Mouse (Mus musculus) ES-E14 (cell line): ENCODE data around the gene Pifo. TPM values are rescaled to one million over a fixed set of nuclear protein-coding genes. Genes with fewer than 3 reads are reported as not detected.

Source experiments
- DNase-seq: peaks from one replicate; pipeline ENCODE4 v3.0.0-alpha.2; 2013; ENCODE audit warnings: low read depth, low spot score
- H3K27ac ChIP-seq: 2 replicates; pipeline ENCODE4 v1.5.1; 2012; ENCODE audit warnings: low read depth, mild to moderate bottlenecking, low read length, moderate library complexity, mixed read lengths; ENCODE audit not compliant: poor library complexity, insufficient read depth, severe bottlenecking
- H3K36me3 ChIP-seq: 2 replicates; pipeline ENCODE4 v1.6.1; 2012; ENCODE audit warnings: mild to moderate bottlenecking, low read length, moderate library complexity, mixed read lengths; ENCODE audit not compliant: control insufficient read depth, poor library complexity, insufficient read depth, severe bottlenecking
- H3K4me1 ChIP-seq, 2 experiments: fragments of 150-350 bp in 1 of 2; sonication (generic) in 1 of 2; 2 replicates each; pipeline ENCODE4 v1.6.1; 2012; ENCODE audit warnings: low read length in 2 of 2, mild to moderate bottlenecking in 1 of 2, mixed read lengths in 1 of 2; ENCODE audit not compliant: control insufficient read depth in 2 of 2, insufficient read depth in 2 of 2, poor library complexity in 1 of 2
- H3K4me3 ChIP-seq, 2 experiments: fragments of 150-350 bp in 1 of 2; sonication (generic) in 1 of 2; 2 replicates each; pipeline ENCODE4 v1.5.1; 2012; ENCODE audit warnings: low read length in 2 of 2, low read depth in 1 of 2, mild to moderate bottlenecking in 1 of 2, mixed read lengths in 1 of 2; ENCODE audit not compliant: insufficient read depth in 1 of 2, poor library complexity in 1 of 2, severe bottlenecking in 1 of 2
- H3K9ac ChIP-seq: 2 replicates; pipeline ENCODE4 v1.6.1; 2012; ENCODE audit warnings: low read depth, mild to moderate bottlenecking, low read length, mixed read lengths; ENCODE audit not compliant: poor library complexity, insufficient read depth, severe bottlenecking
- H3K9me3 ChIP-seq: fragments of 150-350 bp; sonication (generic); 2 replicates; pipeline ENCODE4 v1.6.1; 2012; ENCODE audit warnings: low read depth, mild to moderate bottlenecking, low read length; ENCODE audit not compliant: control insufficient read depth, insufficient read depth
- CHD2 ChIP-seq: IDR thresholded peaks from 2 replicates; pipeline ENCODE4 v1.6.1; 2014; ENCODE audit warnings: mild to moderate bottlenecking, low read depth, low read length, inconsistent platforms
- HCFC1 ChIP-seq: IDR thresholded peaks from 2 replicates; pipeline ENCODE4 v1.6.1; 2012; ENCODE audit warnings: low read length, inconsistent platforms, borderline replicate concordance; ENCODE audit not compliant: insufficient read depth
- MAFK ChIP-seq: IDR thresholded peaks from 2 replicates; pipeline ENCODE4 v1.6.1; 2014; ENCODE audit warnings: mild to moderate bottlenecking, low read depth, low read length, inconsistent platforms; ENCODE audit not compliant: insufficient read depth
- ZC3H11A ChIP-seq: IDR thresholded peaks from 2 replicates; pipeline ENCODE4 v1.6.1; 2012; ENCODE audit warnings: low read depth, mild to moderate bottlenecking, inconsistent platforms, low read length, borderline replicate concordance
- ZNF384 ChIP-seq: IDR thresholded peaks from 2 replicates; pipeline ENCODE4 v1.6.1; 2012; ENCODE audit warnings: low read depth, low read length, inconsistent platforms
- in situ Hi-C, 2 experiments: fragments of 600-800 bp; cut with MboI; formaldehyde crosslinking; loops; one replicate each; pipeline ENCODE4 v1.15.1; 2025; ENCODE audit warnings: low sequenced_read_pairs in 2 of 2, inconsistent platforms in 1 of 2; ENCODE audit not compliant: unreplicated experiment in 2 of 2
- total RNA-seq: library from RNA; depleted of rRNA; stranded (reverse); fragments of 300-350 nt; gene quantifications from 2 replicates; pipeline ENCODE4 v1.2.3, GENCODE M21; 2012; rRNA removed

The Pifo gene
- total RNA-seq, result 0.80 TPM in 1 of 2 replicates, not detected in the other

DNA sequence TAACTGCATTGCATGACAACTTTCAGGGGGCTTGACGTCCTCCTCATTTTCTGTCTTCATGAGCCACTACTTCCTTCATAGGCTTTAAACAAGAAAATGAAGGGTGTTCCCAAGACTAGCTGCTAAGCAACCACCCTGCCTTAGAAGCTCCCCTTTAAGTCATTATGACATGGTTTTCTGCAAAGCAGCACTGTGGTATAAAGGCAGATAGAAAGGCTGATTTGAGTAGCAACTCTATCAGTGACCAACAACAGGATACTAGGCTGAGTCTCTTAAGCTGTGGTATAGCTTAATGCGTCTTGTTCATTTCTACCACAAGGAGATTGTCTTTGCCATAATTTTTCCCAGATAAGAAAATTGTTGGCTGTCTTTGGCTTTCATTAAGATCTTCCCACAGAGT is at the start of gene Pifo:
Gene Pifo, minus strand, starts transcription at position 101 of the 400 bp plus-strand sequence.
- Histone ChIP-seq H3K4me1 (no peaks in the 10 kb centered on the region), H3K36me3 (no peaks in the 10 kb centered on the region), H3K27ac (no peak within 1 kb of the TSS), H3K4me3 (no peak within 1 kb of the TSS), H3K9me3 (no peaks in the 10 kb centered on the region), H3K9ac (no peak within 1 kb of the TSS)
- no peak for TF ChIP-seq HCFC1
- no peak for TF ChIP-seq ZNF384
- no peak for TF ChIP-seq ZC3H11A
- TF ChIP-seq CHD2, result no peak
- no peak for TF ChIP-seq MAFK
- DNase-seq, result no peak
- in situ Hi-C loops, result no loop called here

- no peak overlapping the region for H3K27ac ChIP-seq
- DNase-seq, result no peak
- H3K36me3 ChIP-seq, result no peaks in the 10 kb centered on the region
- H3K9ac ChIP-seq, result no peak overlapping the region
- in situ Hi-C loops, result no loop called here
- no peaks in the 10 kb centered on the region for H3K4me1 ChIP-seq
- H3K4me3 ChIP-seq, result no peak overlapping the region
- H3K9me3 ChIP-seq, result no peaks in the 10 kb centered on the region
- TF ChIP-seq MAFK (no peak), ZC3H11A (no peak), HCFC1 (no peak), ZNF384 (no peak), CHD2 (no peak)
Measured at GRCm38 (mm10) chr3:106057966-106058365, 43.5 kb upstream of the Pifo start.

DNA sequence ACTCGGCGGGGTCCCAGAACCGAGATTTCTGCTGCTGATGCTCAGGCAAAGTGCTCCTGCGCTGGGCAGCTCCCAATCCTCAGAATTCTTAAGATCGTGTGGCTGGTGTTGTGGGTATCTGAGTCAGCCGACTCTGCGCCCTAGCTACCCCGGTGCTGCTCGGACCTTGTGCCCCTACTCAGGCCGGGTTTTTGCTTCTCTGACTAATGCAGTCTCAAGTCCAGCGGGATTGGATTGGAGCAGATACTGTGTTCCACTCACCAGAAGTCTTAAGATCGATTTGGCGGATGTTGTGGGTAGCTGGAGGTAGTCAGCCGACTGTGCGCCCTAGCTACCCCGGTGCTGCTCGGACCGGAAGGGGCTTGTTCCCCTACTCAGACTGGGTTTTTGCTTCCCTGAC is 37.5 kb upstream of the Pifo start:
- H3K9ac ChIP-seq, result peak overlapping the region; percentile 55
- TF ChIP-seq ZNF384, result no peak
- TF ChIP-seq CHD2, result no peak
- TF ChIP-seq MAFK, result no peak
- TF ChIP-seq HCFC1, result no peak
- TF ChIP-seq ZC3H11A, result no peak
- in situ Hi-C loops, result no loop called here
- no peaks in the 10 kb centered on the region for H3K36me3 ChIP-seq
- H3K4me1 ChIP-seq, result no peaks in the 10 kb centered on the region
- H3K27ac ChIP-seq, result no peak overlapping the region
- peak; percentile 33 for DNase-seq
- no peaks in the 10 kb centered on the region for H3K9me3 ChIP-seq
- H3K4me3 ChIP-seq, result peak overlapping the region; percentile 66 to 68

DNA sequence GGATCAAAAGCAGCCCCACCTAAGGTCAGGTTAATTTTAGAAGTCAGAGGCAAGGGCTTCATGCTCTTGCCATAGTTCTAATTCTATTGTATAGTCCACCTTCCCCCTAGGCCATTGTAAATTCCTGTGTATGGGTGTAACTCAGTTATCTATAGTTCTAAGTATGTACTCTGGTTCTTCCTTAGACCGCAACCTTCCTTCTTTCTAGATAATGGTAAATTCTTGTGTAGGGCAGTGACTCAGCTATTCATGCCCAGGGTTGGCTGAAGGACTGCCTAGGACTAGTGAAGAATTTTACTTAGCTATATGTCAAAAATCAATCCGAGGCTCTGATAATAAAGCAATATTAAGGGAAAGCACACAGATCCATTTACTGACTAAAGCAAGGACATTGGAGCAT is 25.9 kb upstream of the Pifo start:
- Histone ChIP-seq H3K9ac (no peak overlapping the region), H3K36me3 (no peaks in the 10 kb centered on the region), H3K27ac (no peak overlapping the region), H3K4me3 (no peak overlapping the region), H3K9me3 (no peaks in the 10 kb centered on the region), H3K4me1 (no peaks in the 10 kb centered on the region)
- in situ Hi-C loops, result no loop called here
- TF ChIP-seq CHD2, result no peak
- no peak for TF ChIP-seq HCFC1
- TF ChIP-seq ZNF384, result no peak
- TF ChIP-seq ZC3H11A, result no peak
- no peak for TF ChIP-seq MAFK
- no peak for DNase-seq

GRCm38 (mm10) chr3:106032781-106033180 is 18.3 kb upstream of the Pifo start, which contains the start of gene Chil5:
Gene Chil5 (minus strand): TSS chr3:106032814.
- Histone ChIP-seq H3K9ac (no peak within 1 kb of the TSS), H3K36me3 (no peaks in the 10 kb centered on the region), H3K4me1 (no peaks in the 10 kb centered on the region), H3K27ac (no peak within 1 kb of the TSS), H3K4me3 (no peak within 1 kb of the TSS), H3K9me3 (no peaks in the 10 kb centered on the region)
- DNase-seq, result no peak
- TF ChIP-seq ZNF384 (no peak), CHD2 (no peak), ZC3H11A (no peak), HCFC1 (no peak), MAFK (no peak)
- in situ Hi-C loops, result no loop called here
